Mouse (Mus musculus) forebrain, postnatal 0 days (tissue): ENCODE results near the gene Rad51b. TPM values are rescaled to one million over a fixed set of nuclear protein-coding genes. Genes with fewer than 3 reads are reported as not detected.

Experiments used
- ATAC-seq: fragments of 200-750 bp; cut with Nextera tagmentation; 2 replicates; pipeline ENCODE4 v1.8.0; 2017; ENCODE audit warnings: mild to moderate bottlenecking, moderate library complexity
- DNase-seq: peaks from one replicate; pipeline ENCODE4 v3.0.0-alpha.2; 2015
- H3K27ac ChIP-seq: fragments of 300-500 bp; sonication (generic); 2 replicates; pipeline ENCODE4 v1.5.1; 2014; ENCODE audit warnings: low read depth, mild to moderate bottlenecking, antibody characterized with exemption, low read length, moderate library complexity, mixed read lengths
- H3K27me3 ChIP-seq: fragments of 300-500 bp; sonication (generic); 2 replicates; pipeline ENCODE4 v1.6.1; 2014; ENCODE audit warnings: mild to moderate bottlenecking, low read length, mixed read lengths; ENCODE audit not compliant: insufficient read depth
- H3K36me3 ChIP-seq: fragments of 300-500 bp; sonication (generic); 2 replicates; pipeline ENCODE4 v1.6.1; 2014; ENCODE audit warnings: mild to moderate bottlenecking, moderate library complexity; ENCODE audit not compliant: insufficient read depth
- H3K4me1 ChIP-seq: fragments of 300-500 bp; sonication (generic); 2 replicates; pipeline ENCODE4 v1.6.1; 2014; ENCODE audit warnings: antibody characterized with exemption; ENCODE audit not compliant: insufficient read depth
- H3K4me2 ChIP-seq: fragments of 300-500 bp; sonication (generic); 2 replicates; pipeline ENCODE4 v1.6.1; 2014; ENCODE audit warnings: low read depth, mild to moderate bottlenecking, moderate library complexity
- H3K4me3 ChIP-seq: fragments of 300-500 bp; sonication (generic); 2 replicates; pipeline ENCODE4 v1.5.1; 2014; ENCODE audit warnings: low read depth, low read length, mixed read lengths
- H3K9ac ChIP-seq: fragments of 300-500 bp; sonication (generic); 2 replicates; pipeline ENCODE4 v1.6.1; 2014; ENCODE audit warnings: mild to moderate bottlenecking
- H3K9me3 ChIP-seq: fragments of 300-500 bp; sonication (generic); 2 replicates; pipeline ENCODE4 v1.6.1; 2016; ENCODE audit warnings: low read length
- CTCF ChIP-seq: sonication (generic); IDR thresholded peaks from 2 replicates; pipeline ENCODE4 v1.5.1; 2016; ENCODE audit warnings: antibody characterized with exemption, control low read depth, low read depth
- WGBS: fragments of 180-500 bp; shearing (Covaris S2); extraction: QIAGEN DNeasy Blood & Tissue Kit; methylation state at CpG from one replicate; pipeline ENCODE4 v1.1.7; 2014; 5-methylcytosine and 5-hydroxymethylcytosine counted together
- polyA plus RNA-seq: library from polyadenylated mRNA; unstranded; fragments of >200 nt; fragmentation: Nextera tagmentation; extraction: Ambion mirVana; gene quantifications from 2 replicates; pipeline ENCODE4 v1.2.1, GENCODE M21; 2015
- total RNA-seq: library from RNA; depleted of rRNA; stranded (reverse); fragments of >200 nt; gene quantifications from 2 replicates; pipeline ENCODE4 v1.2.3, GENCODE M21; 2014

The Rad51b gene
- total and polyA plus RNA-seq, 2 experiments from 2014 or later = 0.62 to 1.1 TPM

DNA sequence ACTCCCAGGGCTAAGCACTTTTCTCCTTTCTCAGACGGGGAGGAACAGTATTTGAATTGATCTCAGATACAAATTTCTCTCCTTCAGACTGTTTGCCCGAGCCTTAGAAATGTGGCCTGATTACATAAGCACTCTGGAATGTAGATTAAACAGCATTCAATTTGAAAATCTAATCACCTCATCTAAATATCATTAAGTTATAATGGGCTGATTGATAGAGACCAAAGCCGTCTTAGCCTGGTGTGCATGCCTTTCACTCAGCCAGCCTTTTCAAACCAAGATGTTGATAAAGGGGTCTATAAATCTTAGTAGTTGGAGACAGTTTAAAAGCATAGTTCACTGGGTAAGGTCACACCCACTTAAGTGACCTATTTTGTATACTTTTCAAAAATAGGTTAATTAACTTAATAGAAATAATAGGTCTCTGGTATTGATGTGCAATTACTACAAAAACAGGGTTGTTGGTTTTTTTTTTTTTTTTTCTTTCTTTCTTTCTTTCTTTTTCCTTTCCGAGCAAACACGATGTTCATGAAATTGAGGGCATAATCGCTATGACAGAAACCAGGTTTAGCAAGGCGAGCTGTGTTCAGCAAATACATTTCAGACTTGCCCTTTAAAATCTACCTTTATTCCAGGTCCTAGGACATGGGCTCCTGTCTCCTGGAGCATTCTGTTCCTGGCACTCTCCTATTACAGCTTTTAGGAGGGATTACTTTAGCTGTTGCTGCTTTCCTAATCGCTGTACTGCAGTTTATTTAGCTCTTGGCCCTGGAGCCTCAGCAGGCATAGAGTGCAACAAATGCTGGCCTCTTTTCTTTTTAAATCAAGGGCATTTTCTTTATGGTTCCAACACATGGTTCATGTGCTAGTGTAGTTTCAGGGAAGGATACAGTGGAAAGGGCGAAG is 238.7 kb downstream of the Rad51b start:
- no peak overlapping the region for H3K9ac ChIP-seq
- peak; percentile 9 for DNase-seq
- peak; percentile 45; the same call in 1 of the 2 replicates for ATAC-seq
- no peaks in the 10 kb centered on the region for H3K36me3 ChIP-seq
- no peak overlapping the region for H3K4me2 ChIP-seq
- no peaks in the 10 kb centered on the region for H3K27me3 ChIP-seq
- 17% methylated on average over 9 of the region's 9 CpGs for WGBS
- TF ChIP-seq CTCF = no peak
- no peak overlapping the region for H3K27ac ChIP-seq
- no peak overlapping the region for H3K4me3 ChIP-seq
- peaks cover 3% of the 10 kb centered on the region; the same call in 1 of the 2 replicates for H3K4me1 ChIP-seq
- H3K9me3 ChIP-seq = no peaks in the 10 kb centered on the region

DNA sequence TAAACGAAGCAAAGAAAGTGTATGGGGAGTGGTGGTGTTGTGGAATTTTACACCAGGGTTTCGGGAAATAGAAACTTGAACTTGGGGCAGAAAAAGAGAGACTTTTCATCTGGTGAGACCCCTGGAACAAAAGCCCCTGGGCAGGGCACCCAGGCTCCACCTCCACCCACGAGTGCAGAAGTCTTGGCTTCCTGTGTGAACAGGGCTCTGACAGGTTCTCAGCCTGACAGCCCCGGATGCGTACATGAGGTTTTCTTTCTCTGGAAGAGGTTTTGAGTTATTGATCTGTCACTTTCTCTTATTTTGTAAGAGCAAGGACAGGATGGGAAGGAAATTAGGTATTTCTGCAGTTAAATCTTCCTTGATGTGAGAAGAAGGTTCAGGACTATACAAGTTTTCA is 243.1 kb downstream of the Rad51b start:
- H3K9me3 ChIP-seq = no peaks in the 10 kb centered on the region
- ATAC-seq (no peak), DNase-seq (no peak)
- no peak overlapping the region for H3K4me3 ChIP-seq
- H3K9ac ChIP-seq = no peak overlapping the region
- H3K4me2 ChIP-seq = no peak overlapping the region
- TF ChIP-seq CTCF = no peak
- WGBS = 62% methylated on average over 5 of the region's 5 CpGs
- no peaks in the 10 kb centered on the region for H3K27me3 ChIP-seq
- no peak overlapping the region for H3K27ac ChIP-seq
- no peaks in the 10 kb centered on the region for H3K4me1 ChIP-seq
- no peaks in the 10 kb centered on the region for H3K36me3 ChIP-seq

DNA sequence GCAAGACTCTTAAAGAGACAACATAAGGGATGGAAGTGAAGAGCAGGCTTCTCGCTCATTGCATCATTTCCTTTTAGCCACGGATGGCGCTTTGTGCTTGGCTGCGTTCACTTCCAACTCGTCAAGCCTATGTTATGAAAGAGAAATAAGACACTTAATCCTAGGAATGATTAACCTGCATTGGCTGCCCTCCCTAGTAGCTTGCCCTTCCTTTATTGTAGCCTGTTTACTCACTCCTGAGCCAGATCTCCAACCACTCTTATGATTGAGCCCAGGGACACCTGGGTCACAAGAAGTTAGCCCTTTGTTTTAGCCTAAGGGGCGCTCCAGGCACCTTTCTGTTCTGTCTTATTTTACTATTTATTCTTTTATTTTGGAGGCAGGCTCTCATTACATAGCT is 244.5 kb downstream of the Rad51b start:
- 85% methylated on average over 6 of the region's 6 CpGs for WGBS
- H3K4me3 ChIP-seq = no peak overlapping the region
- no peak for ATAC-seq
- H3K9ac ChIP-seq = no peak overlapping the region
- H3K4me1 ChIP-seq = no peaks in the 10 kb centered on the region
- no peaks in the 10 kb centered on the region for H3K27me3 ChIP-seq
- H3K36me3 ChIP-seq = no peaks in the 10 kb centered on the region
- H3K4me2 ChIP-seq = no peak overlapping the region
- no peak for TF ChIP-seq CTCF
- no peaks in the 10 kb centered on the region for H3K9me3 ChIP-seq
- DNase-seq = no peak
- no peak overlapping the region for H3K27ac ChIP-seq

DNA sequence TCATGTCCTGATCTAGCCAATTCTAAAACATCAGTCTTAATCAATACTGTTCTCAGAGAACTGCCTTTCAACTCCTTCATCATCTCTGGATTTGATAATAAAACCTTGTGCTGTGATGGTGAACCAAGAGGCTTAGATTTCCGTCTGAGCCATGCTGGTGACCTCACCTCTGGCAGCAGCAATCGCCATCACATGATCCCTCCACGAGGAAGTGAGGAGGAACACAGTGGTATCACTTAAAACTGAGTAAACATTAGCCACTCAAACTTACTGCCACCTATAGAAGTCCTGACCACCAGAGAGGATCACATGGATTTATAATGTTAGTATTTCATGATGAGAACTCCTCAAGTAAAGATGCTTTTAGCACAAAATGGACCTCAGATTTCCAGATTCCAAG is 248.0 kb downstream of the Rad51b start:
- Histone ChIP-seq H3K4me2 (no peak overlapping the region), H3K4me3 (no peak overlapping the region), H3K27me3 (no peaks in the 10 kb centered on the region), H3K9ac (no peak overlapping the region), H3K9me3 (no peaks in the 10 kb centered on the region), H3K36me3 (no peaks in the 10 kb centered on the region), H3K27ac (no peak overlapping the region), H3K4me1 (no peaks in the 10 kb centered on the region)
- 82% methylated on average over 3 of the region's 3 CpGs for WGBS
- ATAC-seq (no peak), DNase-seq (no peak)
- TF ChIP-seq CTCF = no peak

DNA sequence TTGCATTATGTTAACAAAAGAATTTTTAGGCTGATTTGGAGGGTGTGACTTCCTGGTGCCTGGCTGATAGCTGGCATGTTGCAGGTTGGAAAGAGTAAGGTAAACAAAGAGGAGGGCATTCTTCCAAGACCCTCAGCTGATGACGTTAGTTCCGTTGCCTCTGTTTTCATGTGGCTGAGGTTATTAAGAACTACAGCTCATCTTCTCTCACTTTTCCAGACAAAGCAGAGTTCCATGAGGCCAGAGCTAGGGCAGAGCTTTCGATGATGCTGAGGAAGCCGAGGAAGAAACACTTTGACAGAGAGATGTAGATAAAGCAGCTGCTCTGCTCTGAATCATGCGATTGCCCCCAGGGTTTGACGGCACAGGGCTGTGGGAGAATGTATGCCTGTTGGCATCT is 250.5 kb downstream of the Rad51b start:
- no peak overlapping the region for H3K4me3 ChIP-seq
- TF ChIP-seq CTCF = no peak
- no peaks in the 10 kb centered on the region for H3K4me1 ChIP-seq
- no peak for DNase-seq
- no peak overlapping the region for H3K9ac ChIP-seq
- H3K27me3 ChIP-seq = no peaks in the 10 kb centered on the region
- WGBS = 61% methylated on average over 6 of the region's 6 CpGs
- no peaks in the 10 kb centered on the region for H3K36me3 ChIP-seq
- ATAC-seq = no peak
- H3K4me2 ChIP-seq = no peak overlapping the region
- H3K9me3 ChIP-seq = no peaks in the 10 kb centered on the region
- H3K27ac ChIP-seq = no peak overlapping the region

DNA sequence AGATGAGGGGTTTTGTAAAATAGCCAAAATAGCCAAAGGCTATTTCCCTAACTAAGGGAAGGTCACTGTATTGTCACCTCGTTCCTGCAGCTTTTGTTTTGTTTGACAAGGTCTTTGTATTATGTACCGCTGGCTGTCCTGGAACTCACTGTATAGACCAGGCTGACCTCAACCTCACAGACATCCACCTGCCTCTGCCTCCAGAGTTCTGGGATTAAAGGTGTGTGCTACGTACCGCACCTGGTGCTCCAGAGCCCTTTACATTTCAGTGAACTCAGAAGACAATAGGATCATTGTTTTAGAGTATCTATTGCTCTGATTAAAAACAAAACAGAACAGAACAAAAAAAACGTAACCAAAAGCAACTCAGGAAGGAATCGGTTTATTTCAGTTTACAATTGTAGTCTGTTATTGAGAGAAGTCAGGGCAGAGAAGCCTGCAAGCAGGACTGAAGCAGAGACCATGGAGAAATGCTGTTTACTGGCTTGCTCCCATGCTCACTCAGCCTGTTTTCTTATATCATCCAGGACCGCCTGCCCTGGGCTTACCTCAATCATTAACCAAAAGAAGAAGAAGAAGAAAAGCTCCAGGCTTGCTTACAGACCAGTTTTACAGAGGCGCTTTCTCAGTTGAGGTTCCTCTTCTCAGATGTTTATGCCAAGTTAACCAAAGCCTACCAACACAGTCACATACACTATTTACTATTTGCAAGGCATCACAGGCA is 251.7 kb downstream of the Rad51b start:
- no peak for DNase-seq

More for the DNA sequence above, 251.7 kb downstream of the Rad51b start:
- H3K9ac ChIP-seq = no peak overlapping the region
- no peak overlapping the region for H3K4me2 ChIP-seq
- WGBS = 69% methylated on average over 8 of the region's 8 CpGs
- no peak overlapping the region for H3K27ac ChIP-seq
- no peak for ATAC-seq
- H3K36me3 ChIP-seq = no peaks in the 10 kb centered on the region
- no peak overlapping the region for H3K4me3 ChIP-seq
- H3K27me3 ChIP-seq = no peaks in the 10 kb centered on the region
- H3K9me3 ChIP-seq = no peaks in the 10 kb centered on the region
- no peaks in the 10 kb centered on the region for H3K4me1 ChIP-seq
- TF ChIP-seq CTCF = no peak
